Mouse (Mus musculus): ENCODE measurements around the gene Akr7a5.

GRCm38 (mm10) chr4:139292038-139292437, 18.5 kb upstream of the Akr7a5 start:
- no peak for TF ChIP-seq POLR2A (IDR thresholded peaks at IDR 0.05; ENCODE audit: extremely low read depth, insufficient read depth, low read length)
- TF ChIP-seq CTCF (IDR thresholded peaks at IDR 0.05; ENCODE audit: low read depth, low read length): no peak
